Mouse (Mus musculus) heart, embryonic 16.5 days (tissue): ENCODE results near the gene E130114P18Rik. TPM values are rescaled to one million over a fixed set of nuclear protein-coding genes. Genes with fewer than 3 reads are reported as not detected.

Experiments used
- ATAC-seq: fragments of 200-750 bp; cut with Nextera tagmentation; replicated peaks from 2 replicates; pipeline ENCODE4 v1.8.0; 2017; ENCODE audit warnings: moderate number of reproducible peaks; ENCODE audit not compliant: insufficient read depth, low FRiP score; ENCODE audit errors: extremely low read depth
- H3K27ac ChIP-seq: fragments of 300-500 bp; sonication (generic); 2 replicates; pipeline ENCODE4 v1.5.1; 2014; ENCODE audit warnings: mild to moderate bottlenecking, low read length, control low read depth, moderate library complexity
- H3K27me3 ChIP-seq: fragments of 300-500 bp; sonication (generic); 2 replicates; pipeline ENCODE4 v1.6.1; 2014; ENCODE audit warnings: low read length, mixed read lengths; ENCODE audit not compliant: control insufficient read depth, insufficient read depth
- H3K36me3 ChIP-seq: fragments of 300-500 bp; sonication (generic); 2 replicates; pipeline ENCODE4 v1.6.1; 2014; ENCODE audit not compliant: control insufficient read depth, insufficient read depth
- H3K4me1 ChIP-seq: fragments of 300-500 bp; sonication (generic); 2 replicates; pipeline ENCODE4 v1.6.1; 2014; ENCODE audit warnings: low read length, mixed read lengths; ENCODE audit not compliant: control insufficient read depth, insufficient read depth
- H3K4me2 ChIP-seq: fragments of 300-500 bp; sonication (generic); 2 replicates; pipeline ENCODE4 v1.6.1; 2014; ENCODE audit warnings: low read depth, mild to moderate bottlenecking, control low read depth, low read length
- H3K4me3 ChIP-seq: fragments of 300-500 bp; sonication (generic); 2 replicates; pipeline ENCODE4 v1.5.1; 2014; ENCODE audit warnings: mild to moderate bottlenecking, control low read depth, low read length
- H3K9ac ChIP-seq: fragments of 300-500 bp; sonication (generic); 2 replicates; pipeline ENCODE4 v1.6.1; 2014; ENCODE audit warnings: low read length, control low read depth
- H3K9me3 ChIP-seq: fragments of 300-500 bp; sonication (generic); replicated peaks from 2 replicates; pipeline ENCODE4 v1.6.1; 2016; ENCODE audit warnings: low read length; ENCODE audit not compliant: control insufficient read depth
- WGBS: fragments of 180-500 bp; shearing (Covaris S2); extraction: QIAGEN DNeasy Blood & Tissue Kit; methylation state at CpG from one replicate; pipeline ENCODE4 v1.1.7; 2014; 5-methylcytosine and 5-hydroxymethylcytosine counted together
- polyA plus RNA-seq: library from polyadenylated mRNA; unstranded; fragments of >200 nt; fragmentation: Nextera tagmentation; extraction: Ambion mirVana; gene quantifications from 2 replicates; pipeline ENCODE4 v1.2.1, GENCODE M21; 2015

The E130114P18Rik gene
- polyA plus RNA-seq, 1 experiment from 2014 or later, result 0.75 TPM

DNA sequence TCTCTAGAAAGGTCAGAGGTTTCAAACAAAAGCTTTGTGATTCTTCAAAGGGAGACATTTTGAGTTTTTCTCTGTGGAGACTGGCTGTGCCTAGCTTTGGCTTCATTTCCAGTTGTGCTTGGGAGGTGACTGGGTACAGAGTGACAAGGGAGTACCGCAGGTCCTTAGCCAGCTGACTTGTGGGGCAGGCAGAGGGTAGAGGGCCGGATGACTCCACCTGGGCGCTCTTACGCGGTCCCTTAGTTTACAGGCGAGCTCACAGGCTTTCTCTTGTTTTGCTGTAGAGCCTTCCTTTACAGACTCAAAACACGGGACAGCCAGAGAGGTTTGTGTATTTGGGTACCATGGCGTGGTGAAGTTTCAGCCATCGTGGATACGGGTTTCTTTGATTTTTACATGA, 16.1 kb upstream of the E130114P18Rik start:
- H3K27me3 ChIP-seq, result no peaks in the 10 kb centered on the region
- H3K9me3 ChIP-seq, result no peaks in the 10 kb centered on the region
- no peak overlapping the region for H3K4me3 ChIP-seq
- H3K4me2 ChIP-seq, result no peak overlapping the region
- peaks cover 10% of the 10 kb centered on the region for H3K36me3 ChIP-seq
- WGBS, result 81% methylated on average over 10 of the region's 10 CpGs
- no peak for ATAC-seq
- no peak overlapping the region for H3K9ac ChIP-seq
- no peak overlapping the region for H3K27ac ChIP-seq
- peaks cover 19% of the 10 kb centered on the region for H3K4me1 ChIP-seq

DNA sequence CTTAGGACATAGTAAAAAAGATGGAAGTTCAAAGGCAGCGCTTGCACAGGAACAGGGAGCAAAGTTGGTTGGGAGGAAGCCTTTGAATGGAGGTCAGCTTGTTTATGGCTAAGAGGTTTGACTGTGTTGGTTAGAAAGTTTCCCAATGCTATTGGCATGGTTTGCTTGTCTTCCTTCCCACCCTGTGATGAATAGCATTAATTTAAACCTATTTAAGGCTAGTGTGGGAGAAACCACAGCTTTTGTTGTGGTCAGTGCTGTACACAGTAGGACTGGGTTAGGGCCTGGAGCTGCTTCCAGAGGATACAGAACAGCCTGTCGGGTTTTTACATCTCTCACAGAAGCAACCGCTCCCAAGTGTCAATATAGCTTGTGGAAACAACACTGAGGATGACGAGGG, 10.7 kb upstream of the E130114P18Rik start:
- no peak overlapping the region for H3K9ac ChIP-seq
- no peak overlapping the region for H3K4me2 ChIP-seq
- no peaks in the 10 kb centered on the region for H3K27me3 ChIP-seq
- no peak for ATAC-seq
- peak overlapping the region; percentile 31; the same call in 1 of the 2 replicates for H3K27ac ChIP-seq
- H3K4me1 ChIP-seq, result peaks cover 10% of the 10 kb centered on the region; the same call in 1 of the 2 replicates
- no peaks in the 10 kb centered on the region for H3K9me3 ChIP-seq
- WGBS, result 68% methylated on average over 4 of the region's 4 CpGs
- no peak overlapping the region for H3K4me3 ChIP-seq
- H3K36me3 ChIP-seq, result peaks cover 21% of the 10 kb centered on the region

DNA sequence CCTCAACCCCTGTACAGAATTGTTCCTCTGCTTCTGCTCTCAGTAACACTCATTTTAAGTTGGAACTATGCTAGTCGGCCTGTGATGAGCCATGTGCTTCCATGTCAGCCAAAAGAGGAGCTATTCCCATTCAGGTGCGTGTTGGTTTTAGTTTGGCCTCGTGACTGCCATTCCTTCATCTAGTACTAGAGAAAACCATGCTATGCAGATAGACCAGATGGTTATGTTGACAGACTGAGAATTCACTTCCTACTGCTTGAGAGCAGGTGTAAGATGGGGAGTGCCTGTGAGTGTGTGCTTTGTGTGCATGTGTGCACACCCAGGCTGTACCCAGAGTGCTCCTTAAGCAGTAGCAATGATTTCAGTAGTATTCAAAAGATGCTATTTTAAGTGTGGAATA, 9.6 kb upstream of the E130114P18Rik start:
- 61% methylated on average over 3 of the region's 3 CpGs for WGBS
- no peak for ATAC-seq
- no peak overlapping the region for H3K4me3 ChIP-seq
- no peak overlapping the region for H3K9ac ChIP-seq
- H3K27ac ChIP-seq, result no peak overlapping the region
- no peaks in the 10 kb centered on the region for H3K27me3 ChIP-seq
- no peaks in the 10 kb centered on the region for H3K9me3 ChIP-seq
- H3K4me2 ChIP-seq, result no peak overlapping the region
- peaks cover 9% of the 10 kb centered on the region; the same call in 1 of the 2 replicates for H3K4me1 ChIP-seq
- H3K36me3 ChIP-seq, result peaks cover 28% of the 10 kb centered on the region

DNA sequence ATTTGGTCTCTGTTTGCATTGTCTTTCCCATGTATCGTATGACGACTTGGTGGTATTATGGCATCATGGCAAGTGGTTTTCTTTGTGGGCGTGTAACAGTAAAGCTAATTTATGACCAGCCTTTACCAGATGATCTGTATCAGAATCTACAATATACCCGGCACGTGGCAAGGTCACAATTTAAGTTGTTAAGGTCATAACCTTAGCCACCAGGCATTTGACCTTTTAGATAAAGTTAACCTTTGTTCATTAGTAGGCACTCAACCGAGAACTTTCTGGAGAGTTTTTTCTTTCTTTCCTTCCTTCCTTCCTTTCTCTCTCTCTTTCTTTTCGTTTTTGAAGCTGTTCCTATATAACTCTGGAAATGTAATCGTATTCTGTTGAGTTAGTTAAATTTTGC, 8.7 kb upstream of the E130114P18Rik start:
- Histone ChIP-seq H3K4me2 (no peak overlapping the region), H3K9me3 (no peaks in the 10 kb centered on the region), H3K4me3 (no peak overlapping the region), H3K27me3 (no peaks in the 10 kb centered on the region), H3K4me1 (peaks cover 11% of the 10 kb centered on the region), H3K27ac (no peak overlapping the region), H3K36me3 (peaks cover 28% of the 10 kb centered on the region), H3K9ac (no peak overlapping the region)
- WGBS, result 68% methylated on average over 8 of the region's 8 CpGs
- ATAC-seq, result no peak

DNA sequence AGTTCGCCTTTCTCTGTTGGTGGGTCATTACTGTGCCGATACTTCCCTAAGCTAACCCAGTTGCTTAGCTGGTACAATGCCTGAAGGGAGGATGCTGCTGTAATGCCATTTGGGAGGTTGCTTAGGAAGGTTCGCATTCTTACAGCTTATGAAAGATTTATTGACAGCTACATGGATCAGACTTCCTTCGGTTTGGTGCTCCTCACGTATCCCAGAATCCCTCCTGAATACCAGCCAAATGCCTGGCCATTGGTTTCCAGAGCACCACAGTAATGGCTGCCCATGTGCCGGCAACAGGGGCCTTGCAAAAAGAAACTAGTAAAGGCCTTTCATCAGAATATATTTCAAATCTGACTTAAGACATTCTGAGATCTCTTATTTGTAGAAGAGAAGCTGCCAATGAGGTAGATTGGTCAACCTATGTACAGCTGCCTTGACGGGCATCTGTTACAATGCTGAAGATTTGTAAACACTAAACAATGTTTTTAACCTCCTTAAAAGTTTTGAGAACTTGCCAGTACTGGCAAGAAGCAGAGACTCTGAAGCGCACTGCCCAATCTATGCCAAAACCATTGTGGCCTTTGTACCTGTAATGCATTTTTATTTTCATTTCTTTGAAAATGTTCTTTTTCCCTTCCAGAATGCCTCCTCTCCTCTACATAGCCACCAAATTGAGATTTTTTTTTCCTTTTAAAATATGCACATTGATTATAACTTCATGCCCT, 7.8 kb upstream of the E130114P18Rik start:
- Histone ChIP-seq H3K9ac (no peak overlapping the region), H3K4me2 (no peak overlapping the region), H3K27me3 (no peaks in the 10 kb centered on the region), H3K36me3 (peaks cover 28% of the 10 kb centered on the region), H3K27ac (no peak overlapping the region), H3K4me3 (no peak overlapping the region), H3K9me3 (no peaks in the 10 kb centered on the region), H3K4me1 (peaks cover 15% of the 10 kb centered on the region)
- no peak for ATAC-seq
- 81% methylated on average over 8 of the region's 8 CpGs for WGBS

DNA sequence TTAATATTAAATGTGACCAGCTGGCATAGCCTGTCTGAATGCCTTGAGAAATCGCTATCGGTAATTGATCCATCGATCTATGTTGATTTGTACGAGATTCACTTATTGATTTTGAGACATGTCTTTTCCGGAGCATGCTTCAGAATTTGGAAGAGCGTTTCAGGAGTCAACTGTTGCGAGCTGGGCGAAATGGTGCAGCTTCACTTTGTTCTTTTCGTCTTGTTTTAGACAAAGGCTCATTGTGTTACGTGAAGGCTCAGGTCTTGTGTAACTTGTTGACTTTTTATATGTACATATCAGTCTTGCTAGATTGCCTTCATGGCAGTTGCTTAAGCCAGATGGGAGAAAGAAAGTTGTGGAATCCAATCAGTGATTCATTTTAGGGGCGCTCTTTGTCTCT, 6.4 kb upstream of the E130114P18Rik start:
- Histone ChIP-seq H3K4me3 (no peak overlapping the region), H3K4me1 (peaks cover 18% of the 10 kb centered on the region), H3K27me3 (no peaks in the 10 kb centered on the region), H3K27ac (no peak overlapping the region), H3K9ac (no peak overlapping the region), H3K4me2 (no peak overlapping the region), H3K36me3 (peaks cover 24% of the 10 kb centered on the region), H3K9me3 (no peaks in the 10 kb centered on the region)
- 85% methylated on average over 11 of the region's 11 CpGs for WGBS
- no peak for ATAC-seq

DNA sequence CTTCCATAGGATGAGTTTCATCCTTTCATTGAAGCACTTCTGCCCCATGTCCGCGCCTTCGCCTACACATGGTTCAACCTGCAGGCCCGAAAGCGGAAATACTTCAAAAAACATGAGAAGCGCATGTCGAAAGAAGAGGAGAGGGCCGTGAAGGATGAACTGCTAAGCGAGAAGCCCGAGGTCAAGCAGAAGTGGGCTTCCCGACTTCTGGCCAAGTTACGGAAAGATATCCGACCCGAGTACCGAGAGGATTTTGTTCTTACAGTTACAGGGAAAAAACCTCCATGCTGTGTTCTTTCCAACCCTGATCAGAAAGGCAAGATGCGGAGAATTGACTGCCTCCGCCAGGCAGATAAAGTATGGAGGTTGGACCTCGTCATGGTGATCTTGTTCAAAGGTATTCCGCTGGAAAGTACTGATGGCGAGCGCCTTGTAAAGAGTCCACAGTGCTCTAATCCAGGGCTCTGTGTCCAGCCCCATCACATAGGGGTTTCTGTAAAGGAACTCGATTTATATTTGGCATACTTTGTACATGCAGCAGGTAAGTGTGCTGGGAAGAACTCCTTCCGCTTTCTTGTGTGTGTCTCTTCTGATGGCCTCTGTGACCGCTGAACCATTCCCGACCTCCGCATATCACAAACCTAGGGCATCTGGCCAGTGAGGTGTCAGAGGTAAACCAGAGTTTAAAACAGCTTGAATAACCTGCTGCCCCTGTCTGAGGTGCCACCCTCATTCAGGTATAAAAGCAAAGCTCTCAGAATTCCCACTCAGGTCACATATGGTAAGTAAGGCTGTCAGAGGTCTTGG, 5.4 kb upstream of the E130114P18Rik start:
- H3K4me2 ChIP-seq, result no peak overlapping the region
- peaks cover 22% of the 10 kb centered on the region for H3K36me3 ChIP-seq
- 91% methylated on average over 26 of the region's 26 CpGs for WGBS
- no peaks in the 10 kb centered on the region for H3K9me3 ChIP-seq
- H3K9ac ChIP-seq, result no peak overlapping the region
- no peak overlapping the region for H3K4me3 ChIP-seq
- H3K27me3 ChIP-seq, result no peaks in the 10 kb centered on the region
- no peak for ATAC-seq
- peaks cover 18% of the 10 kb centered on the region for H3K4me1 ChIP-seq
- no peak overlapping the region for H3K27ac ChIP-seq

DNA sequence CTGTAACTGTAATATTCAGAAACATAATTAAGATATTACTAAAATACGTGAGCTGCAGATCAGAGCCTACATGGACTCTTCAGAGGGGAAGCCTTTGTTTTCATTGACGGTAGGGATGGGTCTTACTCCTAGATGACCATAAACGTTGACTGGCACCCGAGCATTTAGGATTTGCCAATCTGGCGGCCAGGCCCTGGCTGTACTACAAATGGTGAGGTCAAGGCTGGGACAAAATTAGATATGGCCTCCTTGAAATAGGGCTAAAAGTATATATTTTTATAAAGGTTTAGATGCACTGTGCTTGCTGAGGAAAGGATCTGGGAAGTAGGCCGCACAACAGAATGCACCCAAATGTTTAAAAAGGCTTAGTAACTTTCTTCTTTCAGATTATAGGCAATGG, 4.6 kb upstream of the E130114P18Rik start:
- Histone ChIP-seq H3K9me3 (no peaks in the 10 kb centered on the region), H3K4me1 (peaks cover 16% of the 10 kb centered on the region), H3K27me3 (no peaks in the 10 kb centered on the region), H3K9ac (no peak overlapping the region), H3K4me2 (no peak overlapping the region), H3K4me3 (no peak overlapping the region), H3K36me3 (peaks cover 22% of the 10 kb centered on the region), H3K27ac (no peak overlapping the region)
- WGBS, result 89% methylated on average over 6 of the region's 6 CpGs
- no peak for ATAC-seq

DNA sequence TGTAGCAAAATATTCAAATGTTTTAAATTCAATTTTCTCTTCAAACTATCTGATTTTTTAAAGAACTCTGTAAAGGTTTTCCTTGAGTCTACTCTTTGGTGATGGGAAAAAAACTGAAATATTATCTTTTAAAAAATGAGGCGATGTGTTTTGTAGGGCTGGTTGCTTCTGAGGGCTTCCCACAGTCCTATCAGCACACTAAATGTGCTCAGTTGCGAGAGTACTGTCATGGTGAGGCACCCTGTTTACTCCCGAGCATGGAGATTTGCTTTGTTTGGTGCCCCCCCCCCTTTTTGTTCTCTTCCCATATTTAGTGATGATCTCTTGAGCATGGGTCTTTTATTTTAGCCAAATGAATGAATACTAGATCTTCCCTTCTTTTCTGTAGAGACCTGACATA, 4.2 kb upstream of the E130114P18Rik start:
- H3K27ac ChIP-seq, result no peak overlapping the region

More for the DNA sequence above, 4.2 kb upstream of the E130114P18Rik start:
- WGBS, result 84% methylated on average over 3 of the region's 3 CpGs
- Histone ChIP-seq H3K9me3 (no peaks in the 10 kb centered on the region), H3K4me3 (no peak overlapping the region), H3K4me1 (peaks cover 13% of the 10 kb centered on the region), H3K36me3 (peaks cover 20% of the 10 kb centered on the region), H3K27me3 (no peaks in the 10 kb centered on the region), H3K4me2 (no peak overlapping the region), H3K9ac (no peak overlapping the region)
- ATAC-seq, result no peak
